Mouse (Mus musculus) testis, adult 2 months (tissue): ENCODE results near the gene Gfi1b. TPM values are rescaled to one million over a fixed set of nuclear protein-coding genes. Genes with fewer than 3 reads are reported as not detected.

Source experiments
- H3K27ac ChIP-seq: fragments of 200-500 bp; 2 replicates; pipeline ENCODE4 v1.5.1; 2012; ENCODE audit warnings: low read depth, low read length; ENCODE audit not compliant: control insufficient read depth, insufficient read depth
- H3K27me3 ChIP-seq: fragments of 200-500 bp; 2 replicates; pipeline ENCODE4 v1.6.1; 2012; ENCODE audit warnings: mild to moderate bottlenecking, low read length, moderate library complexity; ENCODE audit not compliant: control insufficient read depth, insufficient read depth
- H3K36me3 ChIP-seq: fragments of 200-500 bp; 2 replicates; pipeline ENCODE4 v1.6.1; 2012; ENCODE audit warnings: mild to moderate bottlenecking, low read length; ENCODE audit not compliant: control insufficient read depth, insufficient read depth
- H3K4me1 ChIP-seq: fragments of 200-500 bp; 2 replicates; pipeline ENCODE4 v1.6.1; 2012; ENCODE audit warnings: low read length; ENCODE audit not compliant: control insufficient read depth, insufficient read depth
- H3K4me3 ChIP-seq: fragments of 200-500 bp; 2 replicates; pipeline ENCODE4 v1.5.1; 2012; ENCODE audit warnings: low read depth, mild to moderate bottlenecking, low read length, moderate library complexity, mixed read lengths; ENCODE audit not compliant: control insufficient read depth
- CTCF ChIP-seq: fragments of 200-500 bp; IDR thresholded peaks from 2 replicates; pipeline ENCODE4 v1.5.1; 2012; ENCODE audit warnings: low read depth, mild to moderate bottlenecking, inconsistent platforms, low read length, moderate library complexity; ENCODE audit not compliant: control insufficient read depth, insufficient read depth, insufficient replicate concordance
- POLR2A ChIP-seq: fragments of 200-500 bp; IDR thresholded peaks from 2 replicates; pipeline ENCODE4 v1.6.1; 2012; ENCODE audit warnings: low read depth, mild to moderate bottlenecking, inconsistent platforms, low read length, moderate library complexity; ENCODE audit not compliant: control insufficient read depth
- polyA plus RNA-seq: library from polyadenylated mRNA; depleted of rRNA; stranded (reverse); fragments of >200 nt; gene quantifications from 2 replicates; pipeline ENCODE4 v1.2.3, GENCODE M21; 2012

The Gfi1b gene
- polyA plus RNA-seq, 1 experiment, result 1.0 TPM

GRCm38 (mm10) chr2:28637106-28637845 is 15.5 kb upstream of the Gfi1b start:
- H3K36me3 ChIP-seq, result no peaks in the 10 kb centered on the region

DNA sequence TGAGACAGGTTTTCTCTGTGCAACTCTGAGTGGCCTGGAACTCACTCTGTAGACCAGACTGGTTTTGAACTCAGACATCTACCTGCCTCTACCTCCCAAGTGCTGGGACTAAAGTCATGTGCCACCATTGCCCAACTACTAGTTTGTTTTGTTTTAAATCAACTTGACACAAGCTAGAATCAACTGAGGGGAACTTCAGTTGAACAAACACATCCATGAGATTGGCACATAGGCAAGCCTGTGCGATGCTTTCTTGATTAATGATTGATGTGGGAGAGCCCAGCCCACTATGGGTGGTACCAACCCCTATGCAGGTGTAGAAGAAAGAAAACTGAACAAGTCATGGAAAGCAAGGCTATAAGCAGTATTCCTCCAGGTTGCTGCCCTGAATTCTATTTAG is 13.4 kb upstream of the Gfi1b start:
- no peak for TF ChIP-seq POLR2A
- TF ChIP-seq CTCF, result no peak
- no peak overlapping the region for H3K27ac ChIP-seq
- no peaks in the 10 kb centered on the region for H3K36me3 ChIP-seq
- H3K27me3 ChIP-seq, result no peaks in the 10 kb centered on the region
- H3K4me1 ChIP-seq, result peaks cover 7% of the 10 kb centered on the region
- H3K4me3 ChIP-seq, result no peak overlapping the region

More at GRCm38 (mm10) chr2:28637106-28637845, 15.5 kb upstream of the Gfi1b start:
- Histone ChIP-seq H3K27ac (no peak overlapping the region), H3K4me1 (peaks cover 13% of the 10 kb centered on the region), H3K27me3 (no peaks in the 10 kb centered on the region), H3K4me3 (no peak overlapping the region)
- no peak for TF ChIP-seq CTCF
- no peak for TF ChIP-seq POLR2A

DNA sequence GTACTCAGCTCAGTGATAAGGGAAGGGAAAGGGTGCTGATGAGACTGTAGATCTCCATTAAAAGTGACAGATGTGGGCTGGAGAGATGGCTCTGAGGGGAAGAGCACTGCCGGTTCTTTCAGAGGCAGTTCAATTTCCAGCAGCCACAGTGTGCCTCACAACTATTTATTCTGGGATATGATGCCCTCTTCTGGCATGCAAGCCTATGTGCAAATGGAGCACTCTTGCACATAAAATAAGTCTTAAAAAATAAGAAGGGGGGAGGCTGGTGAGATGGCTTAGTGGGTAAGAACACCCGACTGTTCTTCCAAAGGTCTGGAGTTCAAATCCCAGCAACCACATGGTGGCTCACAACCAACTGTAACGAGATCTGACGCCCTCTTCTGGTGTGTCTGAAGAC is 11.4 kb upstream of the Gfi1b start:
- no peaks in the 10 kb centered on the region for H3K36me3 ChIP-seq
- no peak overlapping the region for H3K27ac ChIP-seq
- H3K4me3 ChIP-seq, result no peak overlapping the region

GRCm38 (mm10) chr2:28632626-28633025 is 10.8 kb upstream of the Gfi1b start:
- no peak overlapping the region for H3K4me3 ChIP-seq
- no peaks in the 10 kb centered on the region for H3K4me1 ChIP-seq
- H3K27me3 ChIP-seq, result no peaks in the 10 kb centered on the region
- no peak overlapping the region for H3K27ac ChIP-seq
- TF ChIP-seq POLR2A, result no peak
- TF ChIP-seq CTCF, result no peak
- no peaks in the 10 kb centered on the region for H3K36me3 ChIP-seq

More for the DNA sequence above, 11.4 kb upstream of the Gfi1b start:
- Histone ChIP-seq H3K27me3 (no peaks in the 10 kb centered on the region), H3K4me1 (no peaks in the 10 kb centered on the region)
- no peak for TF ChIP-seq CTCF
- TF ChIP-seq POLR2A, result no peak

- Histone ChIP-seq H3K36me3 (no peaks in the 10 kb centered on the region), H3K4me1 (no peaks in the 10 kb centered on the region), H3K27me3 (no peaks in the 10 kb centered on the region), H3K4me3 (no peak overlapping the region), H3K27ac (no peak overlapping the region)
- TF ChIP-seq POLR2A (no peak), CTCF (no peak)
These were observed 8.2 kb upstream of the Gfi1b start for GRCm38 (mm10) chr2:28629911-28630381.

- H3K4me1 ChIP-seq, result no peaks in the 10 kb centered on the region
- no peaks in the 10 kb centered on the region for H3K27me3 ChIP-seq
- H3K4me3 ChIP-seq, result no peak overlapping the region
- TF ChIP-seq POLR2A (no peak), CTCF (no peak)
- H3K27ac ChIP-seq, result no peak overlapping the region
- no peaks in the 10 kb centered on the region for H3K36me3 ChIP-seq
These were observed 6.3 kb upstream of the Gfi1b start for GRCm38 (mm10) chr2:28628053-28628452.

DNA sequence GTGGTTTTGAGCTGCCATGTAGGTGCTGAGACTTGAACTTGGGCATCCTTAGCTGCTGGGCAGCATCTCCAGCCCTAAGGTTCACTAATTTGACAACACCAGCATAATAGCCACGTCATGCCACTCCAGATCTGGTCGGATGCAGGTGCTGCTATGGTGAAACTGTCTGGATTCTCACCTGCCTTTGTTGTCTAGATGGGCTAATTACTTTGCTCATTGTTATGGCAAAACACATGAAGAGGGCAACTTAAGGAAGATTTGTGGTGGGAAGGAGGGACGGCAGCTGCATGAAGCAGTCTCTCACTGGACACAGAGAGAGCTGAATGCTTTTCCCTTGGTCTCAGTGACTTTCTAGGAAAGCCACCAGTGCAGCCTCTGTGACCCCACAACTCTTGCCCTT is 4.3 kb upstream of the Gfi1b start:
- Histone ChIP-seq H3K27ac (no peak overlapping the region), H3K27me3 (no peaks in the 10 kb centered on the region), H3K36me3 (no peaks in the 10 kb centered on the region), H3K4me1 (no peaks in the 10 kb centered on the region), H3K4me3 (no peak overlapping the region)
- TF ChIP-seq CTCF, result no peak
- no peak for TF ChIP-seq POLR2A

GRCm38 (mm10) chr2:28624870-28625269 is 3.1 kb upstream of the Gfi1b start:
- H3K36me3 ChIP-seq, result no peaks in the 10 kb centered on the region
- H3K27ac ChIP-seq, result no peak overlapping the region
- H3K4me1 ChIP-seq, result no peaks in the 10 kb centered on the region
- TF ChIP-seq CTCF (peak; percentile 50; the same call in 1 of the 2 replicates), POLR2A (no peak)
- H3K4me3 ChIP-seq, result no peak overlapping the region
- no peaks in the 10 kb centered on the region for H3K27me3 ChIP-seq
